Mouse (Mus musculus): ENCODE results near the gene Aldh9a1. TPM values are rescaled to one million over a fixed set of nuclear protein-coding genes. Genes with fewer than 3 reads are reported as not detected.
"Not testable (repeated sequence)": the region's sequence is repeated elsewhere in the genome, so short reads cannot be mapped to it uniquely, and the experiment has no call there.

The Aldh9a1 gene
- total RNA-seq (2021) = 10 to 100 TPM; 20.1 to 24.5 TPM

DNA sequence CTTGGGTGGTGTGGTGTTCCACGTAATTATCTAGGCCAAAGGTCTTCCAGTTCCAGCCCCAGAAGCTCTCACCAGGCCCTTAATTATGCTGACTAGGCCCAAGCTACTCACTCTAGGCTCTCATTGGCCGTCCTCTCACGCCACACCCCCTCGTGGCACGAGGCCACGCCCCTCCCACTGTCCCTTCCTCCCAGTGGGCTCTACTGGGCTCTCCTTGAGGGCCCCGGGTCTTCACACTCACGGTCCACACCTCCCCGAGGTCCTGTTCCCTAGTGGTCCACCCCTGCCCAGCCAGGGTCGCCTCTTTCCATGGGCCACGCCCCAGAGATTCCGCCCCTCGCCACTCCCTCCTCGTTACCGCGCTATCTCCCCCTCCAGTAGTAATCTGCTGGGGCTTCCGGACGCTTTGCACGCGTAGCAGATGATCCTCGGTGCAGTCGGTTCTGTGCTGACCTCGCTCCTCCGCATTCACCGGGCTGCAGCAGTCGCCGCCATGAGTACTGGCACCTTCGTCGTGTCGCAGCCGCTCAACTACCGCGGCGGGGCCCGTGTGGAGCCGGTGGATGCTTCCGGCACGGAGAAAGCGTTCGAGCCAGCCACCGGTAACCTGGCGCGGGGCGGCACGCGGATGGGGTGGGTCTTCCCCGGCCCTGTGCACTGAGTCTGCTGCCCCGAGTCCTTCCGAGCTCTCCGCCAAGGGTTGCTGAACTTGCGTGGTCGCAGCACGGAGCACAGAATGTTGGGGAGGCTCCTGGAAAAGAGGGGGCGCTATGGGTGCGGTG lies at the start of gene Aldh9a1:
TSS of gene Aldh9a1 (plus strand) at position 177 of the 782 bp plus-strand sequence.
- DNase-seq = peak; percentile 85 to 86

DNA sequence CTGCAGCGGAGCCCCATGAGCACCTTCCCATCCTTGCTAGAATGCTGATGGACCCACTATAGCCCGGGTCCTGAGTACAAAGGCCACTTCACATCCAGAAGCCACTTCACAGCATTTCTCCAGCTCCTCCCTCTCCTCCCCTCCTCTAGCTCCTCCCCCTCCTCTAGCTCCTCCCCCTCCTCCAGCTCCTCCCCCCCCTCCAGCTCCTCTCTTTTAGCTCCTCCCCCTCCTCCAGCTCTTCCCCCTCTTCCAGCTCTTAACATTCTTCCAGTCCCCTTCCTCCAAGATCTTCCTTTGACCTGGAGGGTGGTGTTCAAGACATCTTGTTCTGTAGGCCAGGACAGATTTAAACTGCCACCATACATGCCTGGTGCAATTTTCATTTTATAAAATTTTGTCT lies 49.7 kb upstream of the Aldh9a1 start:
- no peak for DNase-seq

DNA sequence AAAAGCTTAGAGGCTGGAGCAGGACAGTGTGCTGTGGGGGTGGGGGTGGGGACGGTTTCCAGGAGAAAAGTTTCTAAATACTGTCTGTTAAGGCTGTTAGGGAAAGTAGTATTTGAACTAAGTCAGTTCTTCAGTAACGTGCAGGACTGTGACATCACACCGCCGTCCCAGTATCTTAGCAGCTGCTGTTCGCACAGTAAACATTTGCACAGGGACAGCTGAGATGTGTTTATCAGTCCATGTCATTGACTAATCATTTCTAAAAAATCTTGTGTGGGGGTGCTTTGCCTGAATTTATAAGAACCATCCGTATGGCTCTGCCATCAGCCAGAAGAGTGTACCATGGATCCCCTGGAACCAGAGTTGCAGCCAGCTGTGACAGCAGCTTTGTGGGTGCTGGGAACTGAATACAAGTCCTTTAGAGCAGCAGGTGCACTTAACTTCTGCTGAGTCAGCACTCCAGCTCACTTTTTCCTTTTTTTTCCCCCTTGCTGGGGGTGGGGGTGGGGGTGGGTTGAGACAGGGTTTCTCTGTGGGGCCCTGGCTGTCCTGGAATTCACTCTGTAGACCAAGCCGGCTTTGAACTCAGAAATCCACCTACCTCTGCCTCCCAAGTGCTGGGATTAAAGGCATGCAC lies 44.2 kb upstream of the Aldh9a1 start:
- no peak for DNase-seq

DNA sequence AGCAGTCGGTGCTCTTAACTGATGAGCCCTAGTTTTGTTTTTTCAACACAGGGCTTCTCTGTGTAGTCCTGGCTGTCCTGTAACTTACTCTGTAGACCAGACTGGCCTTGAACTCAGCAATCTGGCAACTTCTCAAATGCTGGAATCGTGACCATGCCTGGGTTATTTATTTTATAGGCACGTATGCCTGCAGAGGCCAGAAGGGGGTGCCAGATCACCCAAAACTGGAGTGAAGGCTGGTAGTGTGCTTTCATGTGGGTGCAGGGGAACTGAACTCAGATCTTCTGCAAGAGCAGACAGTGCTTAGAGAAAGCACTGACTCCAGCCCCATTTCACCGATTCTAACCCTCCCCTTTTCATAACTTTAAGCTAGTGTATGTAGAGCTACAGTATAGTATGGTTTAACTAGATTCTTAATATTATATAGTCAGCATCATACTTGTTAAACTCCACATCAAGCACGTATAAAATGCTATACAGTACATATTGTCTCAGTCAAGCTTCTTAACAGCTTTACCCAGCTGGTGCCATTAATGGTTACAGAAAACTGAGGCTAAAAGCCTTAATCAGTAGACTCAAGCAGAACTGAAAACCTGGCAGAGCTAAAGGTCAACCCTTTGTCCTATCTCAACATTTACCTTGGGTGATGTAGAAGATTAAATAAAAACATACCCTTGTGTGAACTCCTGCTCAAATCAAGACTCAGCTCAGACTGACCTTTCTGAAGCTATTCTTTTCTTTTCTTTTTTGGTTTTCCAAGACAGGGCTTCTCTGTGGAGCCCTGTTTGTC lies 43.1 kb upstream of the Aldh9a1 start:
- peak in 1 of 2 experiments; percentile 28 for DNase-seq

- DNase-seq = no peak
Measured at GRCm38 (mm10) chr1:167307674-167308073, 42.1 kb upstream of the Aldh9a1 start.

DNA sequence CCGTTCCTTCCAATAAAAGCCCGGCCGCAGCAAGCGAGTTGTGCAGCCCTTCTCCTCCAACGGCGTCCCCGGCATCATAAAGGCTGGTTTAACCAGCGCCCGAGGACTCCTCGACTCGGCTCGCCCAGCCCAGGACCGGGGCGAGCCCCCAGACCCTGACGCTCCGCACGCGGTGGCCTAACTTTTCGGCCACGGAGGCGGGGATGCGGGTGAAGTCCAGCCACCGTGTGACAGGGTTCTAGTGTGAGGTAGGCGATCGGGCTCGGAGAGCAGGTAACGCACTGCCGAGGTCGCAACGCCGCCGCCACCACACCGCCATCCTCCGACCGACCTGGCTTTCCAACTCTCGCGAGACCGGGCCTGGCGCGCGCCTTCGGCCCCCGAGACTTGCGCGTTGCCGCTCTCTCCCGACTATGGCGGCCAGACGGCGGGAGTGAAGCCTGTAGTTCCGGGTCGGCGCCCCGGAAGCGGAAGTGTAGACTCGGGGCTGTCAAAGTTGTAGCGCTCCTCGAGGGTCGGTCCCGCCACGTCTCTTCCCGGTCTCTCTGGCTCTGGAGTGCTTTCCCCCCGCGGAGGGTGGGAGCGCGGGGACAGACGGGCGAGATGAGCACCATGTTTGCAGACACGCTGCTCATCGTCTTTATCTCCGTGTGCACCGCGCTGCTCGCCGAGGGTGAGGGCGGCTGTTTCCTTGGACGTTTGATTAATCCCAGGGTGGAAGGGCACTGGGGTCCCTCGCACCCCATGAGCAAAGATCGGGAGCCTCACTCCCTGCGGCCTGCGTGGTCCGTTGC lies 41.3 kb upstream of the Aldh9a1 start, which contains the start of gene Tmco1:
TSS of gene Tmco1 (plus strand) at position 118 of the 794 bp plus-strand sequence.
- DNase-seq = peak; percentile 96 to 97

DNA sequence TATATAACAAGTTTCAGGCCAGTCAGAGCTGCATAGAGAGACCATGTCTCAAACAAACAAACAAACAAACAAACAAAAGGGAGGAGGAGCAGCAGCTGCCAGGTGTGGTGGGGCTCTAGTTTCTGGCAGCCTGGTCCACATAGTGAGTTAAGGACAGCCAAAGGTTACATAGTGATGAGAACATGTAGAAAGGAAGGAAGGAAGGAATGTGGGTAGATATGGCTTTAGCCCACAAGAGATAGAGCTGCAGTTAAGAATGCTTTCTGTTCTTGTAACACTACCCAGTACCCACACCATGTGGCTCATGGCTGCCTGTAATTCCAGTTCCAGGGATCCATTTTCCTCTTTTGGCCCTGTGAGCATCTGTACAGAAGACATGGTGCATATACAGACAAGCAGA lies 37.4 kb upstream of the Aldh9a1 start:
- no peak for DNase-seq

DNA sequence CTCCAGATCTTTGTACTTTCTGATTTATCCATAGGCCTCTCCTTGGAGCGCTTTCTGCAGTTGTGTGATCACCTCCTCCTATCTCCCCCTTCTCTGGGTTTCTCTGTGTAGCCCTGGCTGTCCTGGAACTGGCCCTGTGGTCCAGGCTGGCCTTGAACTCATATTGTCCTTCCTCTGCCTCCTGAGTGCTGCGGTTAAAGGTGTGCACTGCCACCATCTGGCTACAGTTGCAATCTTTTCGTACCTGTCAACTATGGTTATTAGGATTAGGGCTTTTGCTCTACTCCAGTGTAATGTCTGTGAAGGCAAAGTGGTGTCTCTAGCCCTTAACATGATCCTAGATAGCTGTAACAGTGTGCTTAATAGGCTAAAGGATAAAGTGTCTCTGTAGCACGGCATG lies 36.6 kb upstream of the Aldh9a1 start:
- no peak for DNase-seq

DNA sequence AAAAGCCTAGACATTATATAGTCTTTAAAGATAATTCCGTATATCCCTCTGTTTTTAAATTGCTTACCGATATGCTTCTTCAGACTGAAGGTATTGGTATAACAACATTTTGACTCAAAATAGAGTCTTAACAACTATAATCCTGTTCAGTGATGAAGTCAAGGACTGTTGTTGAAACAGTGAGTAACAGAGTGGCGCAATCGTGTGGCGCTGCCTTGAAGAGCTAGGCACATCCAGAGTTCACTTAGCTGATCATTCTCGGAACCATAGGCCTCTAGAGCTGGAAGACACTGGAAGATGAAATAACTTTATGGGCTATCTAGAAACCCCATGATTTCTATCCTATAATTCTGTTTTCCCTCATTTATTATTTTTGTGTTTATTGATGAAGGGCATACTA lies 28.1 kb upstream of the Aldh9a1 start:
- no peak for DNase-seq

DNA sequence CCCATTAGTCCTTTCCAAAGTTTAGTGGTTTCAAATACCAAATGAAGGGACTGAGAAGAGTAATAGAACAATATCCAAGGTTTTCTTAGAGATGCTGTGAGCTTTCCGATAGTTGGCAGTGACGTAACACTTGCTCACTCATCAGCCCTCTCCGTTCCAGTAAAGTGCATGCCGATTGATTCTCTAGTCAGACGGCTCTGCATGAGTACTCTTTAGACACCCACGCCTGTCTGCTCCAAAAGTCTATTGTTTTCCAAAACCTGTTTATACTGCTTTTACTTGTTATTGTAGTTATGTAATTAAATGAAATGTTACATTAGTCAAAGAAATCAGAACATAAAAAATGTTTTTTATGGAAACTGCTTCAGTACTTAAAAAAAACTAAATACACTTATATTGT lies 21.0 kb upstream of the Aldh9a1 start:
- peak in 1 of 2 experiments; percentile 26 for DNase-seq

- DNase-seq = no peak
Measured at GRCm38 (mm10) chr1:167331106-167331505, 18.7 kb upstream of the Aldh9a1 start.

- DNase-seq = no peak
Measured at GRCm38 (mm10) chr1:167336398-167336797, 13.4 kb upstream of the Aldh9a1 start.

DNA sequence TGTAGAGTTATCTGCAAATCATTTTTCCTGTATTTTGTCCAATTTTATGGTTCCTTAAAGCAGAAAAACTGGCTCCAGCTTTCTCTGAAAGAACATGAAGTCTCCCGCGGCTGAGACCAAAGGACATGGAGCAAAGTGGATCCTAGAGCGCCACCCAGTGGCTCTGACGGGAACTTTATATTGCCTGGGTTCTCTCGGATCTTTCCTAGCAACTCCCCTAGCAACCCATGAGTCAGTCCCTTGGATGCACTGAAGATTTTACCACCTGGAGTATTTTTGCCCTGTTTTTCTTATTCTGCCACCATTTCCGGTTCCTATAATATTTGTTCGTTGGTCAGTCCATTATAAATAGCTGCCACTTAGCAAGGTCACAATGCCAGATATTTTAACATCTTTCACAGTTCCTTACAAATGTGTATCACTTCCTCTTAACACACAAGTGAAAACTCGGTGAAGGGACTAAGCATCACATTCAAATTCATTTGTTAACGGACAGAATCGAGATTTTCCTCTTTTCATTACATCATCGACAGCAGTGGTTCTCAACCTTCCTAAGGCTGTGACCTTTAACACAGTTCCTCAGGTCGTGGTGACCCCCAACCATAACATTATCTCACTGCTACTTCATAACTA lies 12.2 kb upstream of the Aldh9a1 start:
- DNase-seq = peak; percentile 83 to 89

- no peak for DNase-seq
Measured at GRCm38 (mm10) chr1:167339177-167339781, 10.5 kb upstream of the Aldh9a1 start.

GRCm38 (mm10) chr1:167340111-167340787 lies 9.5 kb upstream of the Aldh9a1 start:
- DNase-seq = no peak

DNA sequence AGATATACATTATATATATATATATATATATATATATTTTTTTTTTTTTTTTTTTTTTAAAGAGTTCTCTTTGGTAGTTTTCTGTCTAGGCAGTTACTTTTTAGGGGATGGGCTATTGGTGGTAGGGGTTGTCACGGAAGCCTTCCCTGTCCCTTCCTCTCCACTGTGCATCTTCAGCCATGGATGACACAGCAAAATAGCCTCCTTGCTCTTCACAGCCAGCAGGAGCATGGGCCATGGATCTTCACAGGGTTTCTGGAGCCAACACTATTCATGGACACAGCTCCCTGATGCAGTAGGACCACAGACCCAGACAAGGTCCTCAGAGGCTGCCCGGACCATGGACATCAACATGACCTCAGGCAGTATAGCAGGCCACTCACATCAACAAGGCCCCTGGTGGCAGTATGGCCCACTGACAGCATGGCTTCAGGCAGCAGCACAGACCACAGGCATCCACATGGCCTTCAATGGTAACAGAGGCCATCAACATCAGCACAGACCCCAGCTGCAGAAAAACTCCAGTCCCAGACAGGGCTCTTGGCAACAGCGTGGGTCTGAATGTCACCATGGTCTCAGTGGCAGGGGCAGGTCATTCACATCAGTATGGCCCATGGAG lies 8.8 kb upstream of the Aldh9a1 start:
- no peak for DNase-seq

DNA sequence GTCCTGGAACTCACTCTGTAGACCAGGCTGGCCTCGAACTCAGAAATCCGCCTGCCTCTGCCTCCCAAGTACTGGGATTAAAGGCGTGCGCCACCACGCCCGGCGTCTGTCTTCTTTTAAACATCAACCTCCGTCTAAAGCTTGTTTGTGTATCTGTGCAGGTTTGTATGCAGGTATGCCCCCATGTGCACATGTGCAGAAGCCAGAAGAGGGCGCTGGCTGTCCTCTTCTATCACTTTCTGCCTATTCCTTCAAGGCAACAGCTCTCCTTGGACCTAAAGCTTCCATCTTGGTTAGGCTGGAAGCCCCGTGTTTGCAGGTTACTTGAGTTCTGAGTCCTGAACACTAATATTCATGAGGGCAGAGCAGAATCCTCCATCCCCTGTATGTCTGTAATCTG lies 7.0 kb upstream of the Aldh9a1 start:
- DNase-seq = no peak

DNA sequence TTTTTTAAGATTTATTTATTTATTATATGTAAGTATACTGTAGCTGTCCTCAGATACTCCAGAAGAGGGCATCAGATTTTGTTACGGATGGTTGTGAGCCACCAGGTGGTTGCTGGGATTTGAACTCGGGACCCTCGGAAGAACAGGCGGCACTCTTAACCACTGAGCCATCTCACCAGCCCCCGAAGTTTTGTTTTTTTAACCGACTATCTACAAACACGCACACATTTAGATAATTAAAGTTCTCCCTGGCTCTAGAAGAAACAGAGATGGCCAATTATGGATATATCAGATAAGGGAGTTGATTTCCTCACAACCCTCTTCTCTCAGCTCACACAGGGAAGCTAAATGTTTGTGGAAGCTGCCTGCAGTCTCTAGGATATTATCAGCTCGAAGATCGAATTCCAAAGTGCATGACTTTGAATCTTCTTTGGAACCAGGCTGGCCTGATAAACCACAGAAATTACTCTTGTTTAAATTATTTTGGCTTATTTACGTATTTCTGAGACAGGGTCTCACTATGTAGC lies 3.7 kb upstream of the Aldh9a1 start:
- DNase-seq = not testable (repeated sequence)

DNA sequence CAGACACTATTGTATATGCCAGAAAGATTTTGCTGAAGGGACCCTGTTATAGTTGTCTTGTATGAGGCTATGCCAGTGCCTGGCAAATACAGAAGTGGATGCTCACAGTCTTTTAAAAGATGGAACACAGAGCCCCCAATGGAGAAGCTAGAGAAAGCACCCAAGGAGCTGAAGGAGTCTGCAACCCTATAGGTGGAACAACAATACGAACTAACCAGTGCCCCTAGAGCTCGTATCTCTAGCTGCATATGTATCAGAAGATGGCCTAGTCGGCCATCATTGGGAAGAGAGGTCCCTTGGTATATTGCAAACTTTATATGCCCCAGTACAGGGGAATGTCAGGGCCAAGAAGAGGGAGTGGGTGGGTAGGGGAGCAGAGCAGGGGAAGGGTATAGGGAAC lies 585 bp upstream of the Aldh9a1 start:
- DNase-seq = not testable (repeated sequence)
